Mouse (Mus musculus) cerebellum, adult 9-11 months (tissue): ENCODE measurements around the gene Mocs3.
A peak's percentile ranks its signal among the peaks of the same experiment; 100 is the strongest.

Source experiments
- DNase-seq: peaks from one replicate; pipeline ENCODE4 v3.0.0; 2022

Gene Mocs3

DNA sequence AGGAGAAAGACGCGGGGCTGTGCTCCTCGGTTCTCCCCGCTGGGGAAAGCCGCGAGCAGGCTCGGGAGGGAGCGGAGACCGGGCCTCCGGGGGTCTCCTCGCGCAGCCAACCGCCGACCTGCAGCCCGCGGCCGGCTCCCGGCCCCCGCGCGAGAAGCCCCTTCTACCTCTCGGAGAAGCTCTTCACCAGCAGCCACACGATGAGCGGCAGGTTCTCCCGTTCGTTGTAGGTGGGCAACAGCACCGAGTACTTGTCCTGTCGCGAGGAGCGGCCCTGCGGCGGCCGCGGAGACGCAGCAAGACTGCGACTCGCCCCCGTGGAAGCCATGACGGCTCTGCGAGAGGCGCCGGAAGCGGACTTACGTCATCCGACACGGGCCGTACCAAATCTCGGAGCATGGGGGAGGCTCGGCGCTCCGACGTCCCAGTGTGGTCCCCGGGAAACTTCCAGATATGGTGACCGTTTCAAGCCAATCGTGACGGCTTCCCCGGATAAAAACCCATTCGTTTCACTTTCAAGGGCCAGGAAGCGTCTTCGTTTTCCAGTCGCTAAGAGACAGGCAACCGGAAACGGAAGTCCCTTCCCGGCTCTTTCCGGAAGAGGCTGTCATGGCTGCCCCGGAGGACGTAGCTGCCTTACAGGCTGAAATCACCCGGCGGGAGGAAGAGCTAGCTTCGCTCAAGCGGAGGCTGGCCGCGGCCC is at the start of gene Mocs3, which contains the start of the genes Gm20716 and Dpm1:
Gene Mocs3, plus strand, starts transcription at position 597 of the 703 bp plus-strand sequence.
Gene Gm20716, minus strand, starts transcription at position 339 of the 703 bp plus-strand sequence.
Gene Dpm1, minus strand, starts transcription at position 566 of the 703 bp plus-strand sequence.
- DNase-seq = peak; percentile 87

DNA sequence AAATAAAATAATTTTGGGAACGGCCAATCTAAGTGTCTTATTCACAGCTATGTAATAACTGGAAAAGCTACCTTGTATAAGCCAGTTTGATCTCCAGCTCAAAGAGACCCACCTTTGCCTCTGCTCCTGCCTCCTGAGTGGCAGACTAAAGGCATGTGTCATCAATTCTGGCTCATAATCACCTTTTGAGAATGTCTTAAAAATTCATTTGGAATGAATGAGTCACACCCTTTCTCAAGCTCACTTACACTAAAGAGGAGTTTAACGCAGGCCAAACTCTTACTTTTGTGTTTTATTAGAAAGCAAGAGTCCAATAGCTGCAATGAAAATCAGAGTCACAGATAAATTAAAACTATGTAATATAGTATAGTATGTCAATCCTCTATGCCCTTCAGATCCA is 38.6 kb upstream of the Mocs3 start:
- DNase-seq = no peak

DNA sequence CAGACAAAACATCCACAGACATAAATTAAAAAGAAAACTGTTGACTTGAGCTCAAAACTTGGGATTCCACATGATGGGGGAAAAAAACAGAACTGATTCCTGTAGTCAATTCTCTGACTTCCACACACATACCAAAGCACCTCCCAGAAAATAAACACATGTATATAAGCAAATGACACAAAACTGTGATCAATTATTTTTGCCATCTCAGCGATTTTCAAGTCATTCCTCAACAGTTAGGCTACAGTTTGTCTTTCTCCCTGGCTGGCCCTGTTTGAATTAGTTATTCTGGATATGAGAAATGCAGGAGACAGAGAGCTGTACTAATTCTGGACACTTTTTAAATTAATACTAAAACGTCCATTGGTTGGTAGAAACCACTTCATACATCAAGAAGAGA is 36.7 kb upstream of the Mocs3 start:
- DNase-seq = no peak

DNA sequence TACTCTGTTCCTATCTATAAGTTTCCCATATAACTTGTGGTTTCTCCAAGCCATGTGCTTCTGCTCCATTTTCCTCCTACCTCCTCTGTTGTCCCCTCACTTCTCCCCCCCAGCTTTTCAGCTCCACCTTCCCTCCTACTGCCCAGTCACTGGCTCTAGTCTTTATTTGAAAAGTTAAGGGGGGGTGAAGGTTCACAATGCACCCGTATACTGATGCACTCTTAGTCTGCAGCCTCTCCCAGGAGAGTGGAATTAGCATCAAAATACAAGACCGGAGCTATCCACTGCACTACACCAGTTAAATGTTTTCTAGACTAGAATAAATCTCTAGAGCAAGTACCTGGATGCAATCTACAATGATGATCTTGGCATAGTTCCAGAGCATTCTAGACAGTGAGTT is 34.7 kb upstream of the Mocs3 start:
- no peak for DNase-seq

DNA sequence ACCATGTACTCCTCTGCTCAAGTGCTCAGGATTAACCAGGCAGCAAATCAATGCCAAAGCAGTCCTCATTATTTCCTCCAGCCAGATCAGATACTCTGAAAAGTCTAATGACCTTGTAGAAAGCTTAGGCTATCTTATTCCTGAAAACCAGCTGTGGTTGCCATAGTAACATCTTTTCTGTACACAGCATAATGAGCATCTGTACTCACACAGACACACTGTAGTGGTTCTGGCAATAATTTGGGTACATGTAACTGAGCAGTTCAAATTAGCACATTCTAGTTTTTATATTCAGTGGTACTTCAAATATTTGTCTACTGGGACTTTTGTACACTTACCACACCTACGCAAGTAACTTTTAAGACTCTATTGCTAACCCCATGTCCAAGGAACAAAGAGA is 32.0 kb upstream of the Mocs3 start:
- no peak for DNase-seq

DNA sequence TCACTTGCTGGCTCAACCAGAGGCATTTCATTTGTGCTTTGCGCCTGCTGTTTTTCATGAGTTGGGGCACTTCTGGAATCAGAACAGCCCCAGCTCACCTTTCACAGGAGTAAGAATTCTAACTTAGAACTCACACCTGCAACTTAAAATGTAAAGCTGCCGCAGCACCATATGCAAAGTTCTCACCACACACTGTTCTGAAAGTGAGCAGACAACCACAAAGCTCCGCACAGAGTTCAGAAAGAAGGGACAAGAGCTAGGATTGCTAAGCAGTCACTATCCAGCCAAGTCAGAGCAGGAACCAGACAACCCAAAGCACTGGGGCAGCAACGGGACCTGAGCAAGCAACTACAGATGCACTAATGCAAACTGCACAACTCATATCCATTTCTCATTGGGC is 30.9 kb upstream of the Mocs3 start:
- DNase-seq = no peak

DNA sequence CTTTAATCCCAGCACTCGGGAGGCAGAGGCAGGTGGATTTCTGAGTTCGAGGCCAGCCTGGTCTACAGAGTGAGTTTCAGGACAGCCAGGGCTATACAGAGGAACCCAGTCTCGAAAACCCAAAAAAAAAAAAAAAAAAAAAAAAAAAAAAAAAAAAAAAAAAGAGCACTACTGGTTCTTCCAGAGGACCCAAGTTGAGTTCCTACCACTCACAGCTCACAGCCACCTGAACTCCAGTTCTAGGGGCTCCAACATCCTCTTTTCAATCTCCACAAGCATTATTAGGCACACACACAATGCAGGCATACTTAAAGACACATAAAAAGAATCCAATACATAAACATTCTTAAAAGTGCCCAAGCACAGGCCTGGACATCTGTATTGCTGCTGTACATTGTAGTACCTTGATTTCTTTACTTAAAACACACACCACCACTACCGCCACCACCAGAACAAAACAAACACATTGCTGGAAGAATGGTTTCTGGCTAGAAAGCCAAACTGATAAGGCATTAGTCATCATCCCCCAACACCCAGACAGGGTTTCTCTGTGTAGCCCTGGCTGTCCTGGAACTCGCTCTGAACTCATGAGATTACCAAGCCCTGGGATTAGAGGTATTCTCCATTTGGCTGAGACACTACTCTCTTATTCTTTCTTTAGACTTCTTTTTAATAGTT is 30.3 kb upstream of the Mocs3 start:
- no peak for DNase-seq

DNA sequence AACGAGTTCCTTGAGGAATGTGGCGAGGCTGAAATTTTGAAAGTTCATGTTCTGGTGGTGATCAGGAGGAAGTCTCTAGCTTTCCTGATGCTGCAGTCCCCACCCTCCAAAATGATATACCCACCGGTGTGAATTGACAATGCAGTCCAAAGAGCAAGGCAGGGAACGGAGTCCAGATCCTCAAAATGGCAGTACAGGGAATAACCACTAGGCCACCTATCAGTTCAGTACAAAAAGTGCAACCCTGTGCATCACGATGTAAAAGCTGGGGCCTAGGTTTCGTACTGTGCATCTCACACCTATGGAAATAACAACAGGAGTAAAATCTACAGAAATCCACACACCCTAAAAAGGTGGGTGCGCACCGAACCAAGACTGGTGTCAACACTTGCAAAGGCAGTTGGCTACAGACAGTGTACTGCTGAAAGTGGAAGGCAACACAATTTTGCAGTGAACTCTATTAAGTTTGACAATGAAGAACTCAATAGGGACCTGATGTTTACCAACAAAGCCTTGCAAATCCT is 25.9 kb upstream of the Mocs3 start:
- DNase-seq = peak; percentile 23

DNA sequence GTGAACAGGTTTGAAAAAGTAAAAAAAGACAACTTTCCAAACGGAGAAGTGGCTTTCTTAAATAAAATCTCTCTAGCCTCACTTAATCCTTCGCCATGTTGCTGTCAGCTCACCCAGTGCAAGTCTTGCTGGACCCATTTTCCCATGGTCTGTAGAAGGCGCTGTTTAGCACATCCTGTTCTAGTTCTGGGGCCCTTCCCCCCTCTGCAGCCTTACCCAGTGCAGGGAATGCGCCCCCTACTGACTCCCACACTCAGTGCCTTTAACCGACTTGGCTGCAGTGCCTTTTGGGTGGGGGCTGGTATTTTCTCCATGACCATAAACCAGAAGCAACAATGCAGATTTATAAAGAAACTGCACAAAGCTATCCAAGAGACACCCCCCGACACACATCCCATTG is 25.2 kb upstream of the Mocs3 start:
- peak; percentile 87 for DNase-seq

DNA sequence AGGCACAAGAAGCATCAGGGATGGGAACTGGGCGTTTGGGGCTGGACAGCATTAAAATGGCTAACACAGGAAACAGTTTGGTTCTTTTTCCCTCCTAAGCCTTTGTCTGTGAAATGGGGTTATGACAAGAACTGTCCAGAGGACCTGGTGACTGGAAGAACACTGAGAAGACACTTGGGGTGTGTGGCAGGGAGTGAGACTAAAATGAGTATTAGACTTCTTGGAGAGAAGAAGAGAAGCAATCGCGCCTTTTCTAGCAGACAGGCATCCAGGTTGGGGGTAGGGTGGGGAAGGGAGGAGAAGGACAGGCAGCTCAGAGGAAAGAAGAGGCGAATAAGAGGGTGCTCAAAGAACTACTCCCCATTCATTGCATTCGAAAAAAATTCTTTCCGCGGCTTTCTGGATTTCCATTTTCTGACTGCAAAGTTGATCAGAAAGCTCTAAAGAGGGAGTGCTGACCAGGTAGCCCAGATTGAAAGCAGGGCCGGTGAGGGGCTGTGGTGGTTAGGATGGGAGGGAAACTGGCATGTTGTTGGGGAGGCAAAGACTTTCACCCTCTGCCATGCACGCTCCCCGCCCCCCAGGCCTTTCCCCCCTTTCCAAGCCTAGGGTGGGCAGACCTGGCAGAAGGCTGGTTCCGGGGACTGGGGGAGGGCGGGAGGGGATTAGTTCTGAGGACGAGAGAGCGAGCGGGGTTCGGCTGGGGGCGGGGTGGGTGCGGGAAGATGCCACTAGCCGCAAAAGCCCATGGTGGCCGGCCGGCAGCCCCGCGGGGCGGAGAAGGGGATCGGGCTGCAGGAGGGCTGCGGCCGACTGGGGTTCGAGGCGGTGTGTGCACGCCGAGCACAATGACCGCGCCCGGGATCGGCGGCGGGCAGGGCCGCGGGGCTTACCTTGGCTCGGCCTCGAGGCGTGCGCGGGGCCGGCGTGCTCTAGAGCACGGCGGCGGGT is 24.5 kb upstream of the Mocs3 start:
- DNase-seq = peak; percentile 58

DNA sequence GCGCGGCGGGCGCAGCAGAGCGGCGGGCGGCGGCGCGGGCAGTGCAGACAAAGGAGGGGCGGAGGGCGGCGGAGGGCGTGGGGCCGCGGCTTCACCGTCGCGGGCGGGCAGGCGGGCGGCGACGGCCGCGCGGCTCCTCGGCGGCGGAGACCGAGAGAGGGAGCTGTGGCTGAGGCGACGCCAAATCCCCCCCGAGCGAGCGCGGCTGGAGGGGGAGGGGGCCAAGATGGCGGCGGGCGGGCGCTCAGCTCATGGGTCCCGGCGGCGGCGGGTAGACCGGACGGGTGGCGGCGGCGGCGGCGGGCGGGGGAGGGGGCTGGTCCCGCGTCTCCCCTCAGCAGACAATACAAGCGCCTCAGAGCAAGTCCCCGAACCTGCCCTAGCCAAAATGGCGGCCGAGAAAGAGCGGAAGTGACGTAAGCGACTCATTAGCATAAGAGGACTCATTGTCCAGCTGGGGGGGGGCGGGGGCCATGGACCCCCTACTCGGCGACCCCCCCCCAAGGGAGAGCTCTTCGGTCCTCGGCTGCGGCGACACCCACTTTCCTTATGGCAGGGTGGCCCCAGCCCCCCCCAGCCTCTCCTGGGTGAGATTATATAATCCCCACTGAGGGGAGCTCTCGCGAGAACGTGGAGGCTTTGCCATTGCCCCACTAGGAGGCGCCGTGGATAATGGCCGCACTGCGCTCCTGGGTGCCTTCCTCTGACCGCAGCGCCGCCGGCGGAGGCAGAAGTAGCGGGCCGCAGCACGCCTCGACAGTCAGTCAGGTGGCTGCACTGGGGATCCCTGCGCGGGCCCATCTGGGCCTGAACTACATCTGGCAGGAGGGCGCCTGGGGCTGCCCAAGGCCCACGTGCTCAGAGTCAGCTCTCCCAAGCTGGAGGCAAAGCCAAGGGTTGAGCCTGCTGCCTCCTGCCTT is 23.4 kb upstream of the Mocs3 start, which contains the start of gene Adnp:
Gene Adnp, minus strand, starts transcription at position 388 of the 920 bp plus-strand sequence.
- peak; percentile 93 for DNase-seq

DNA sequence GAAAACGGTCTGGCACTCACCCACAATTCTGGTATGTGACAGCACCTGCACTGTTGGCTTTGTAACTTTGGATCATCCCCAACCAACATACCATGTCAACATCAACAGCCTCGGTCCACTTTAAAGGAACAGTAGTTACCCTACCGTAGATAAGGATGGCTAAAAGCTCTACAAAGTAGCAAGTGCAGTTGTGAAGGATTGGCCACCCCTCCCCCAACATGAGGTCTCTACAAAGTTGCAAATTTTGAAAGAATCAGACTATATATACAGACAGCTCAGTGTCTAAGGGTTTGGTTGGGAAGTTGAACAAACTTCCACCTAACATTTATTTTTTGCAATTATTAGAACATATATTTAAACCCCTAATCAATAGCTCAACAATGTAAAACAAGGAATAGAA is 22.5 kb upstream of the Mocs3 start:
- DNase-seq = no peak

DNA sequence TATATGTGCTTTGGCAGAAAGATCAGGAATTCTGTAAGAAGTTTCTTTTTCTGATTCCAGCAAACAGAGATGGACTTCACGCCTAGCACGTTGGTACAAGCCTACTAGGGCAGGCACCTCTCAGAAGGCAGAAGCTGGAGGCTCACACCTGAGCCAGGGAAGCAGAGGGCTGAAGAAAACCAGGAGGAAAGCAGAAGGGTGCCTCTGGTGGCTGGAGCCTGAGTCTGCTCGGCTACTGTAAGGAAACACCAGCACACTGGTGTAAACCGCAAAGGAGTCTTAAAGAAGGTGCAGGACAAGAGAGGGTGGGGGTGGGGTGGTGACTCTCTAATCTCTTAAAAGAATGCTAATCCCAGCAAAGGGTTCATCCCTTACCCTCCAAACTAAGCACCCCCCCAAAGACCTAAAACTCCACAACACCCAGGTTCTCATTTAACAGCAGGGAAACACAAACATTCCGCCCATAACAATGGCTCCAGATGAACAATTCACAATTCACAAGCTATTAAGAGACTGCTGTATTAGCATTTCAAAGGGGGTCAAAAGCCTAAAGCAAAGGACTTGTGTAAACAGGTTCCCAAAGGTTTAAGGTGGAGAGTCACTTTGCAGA is 16.5 kb upstream of the Mocs3 start:
- DNase-seq = no peak

DNA sequence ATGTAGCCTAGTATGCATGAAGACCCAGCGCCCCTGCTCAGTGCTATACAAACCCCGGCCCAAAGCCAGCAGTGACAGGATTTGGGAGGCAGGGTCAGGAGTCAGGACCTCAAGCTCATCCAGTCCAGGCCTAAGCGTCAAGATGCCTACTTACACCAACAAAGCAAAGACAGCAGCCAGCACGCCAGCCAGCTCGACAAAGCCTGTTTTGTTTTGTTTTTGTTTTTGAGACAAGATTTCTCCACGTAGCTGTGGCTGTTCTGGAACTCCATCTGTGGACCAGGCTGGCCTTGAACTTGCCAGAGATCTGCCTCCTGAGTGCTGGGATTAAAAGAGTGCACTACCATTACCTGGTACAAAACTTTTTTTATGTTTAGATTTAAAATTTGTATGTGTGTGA is 7.1 kb upstream of the Mocs3 start:
- no peak for DNase-seq

DNA sequence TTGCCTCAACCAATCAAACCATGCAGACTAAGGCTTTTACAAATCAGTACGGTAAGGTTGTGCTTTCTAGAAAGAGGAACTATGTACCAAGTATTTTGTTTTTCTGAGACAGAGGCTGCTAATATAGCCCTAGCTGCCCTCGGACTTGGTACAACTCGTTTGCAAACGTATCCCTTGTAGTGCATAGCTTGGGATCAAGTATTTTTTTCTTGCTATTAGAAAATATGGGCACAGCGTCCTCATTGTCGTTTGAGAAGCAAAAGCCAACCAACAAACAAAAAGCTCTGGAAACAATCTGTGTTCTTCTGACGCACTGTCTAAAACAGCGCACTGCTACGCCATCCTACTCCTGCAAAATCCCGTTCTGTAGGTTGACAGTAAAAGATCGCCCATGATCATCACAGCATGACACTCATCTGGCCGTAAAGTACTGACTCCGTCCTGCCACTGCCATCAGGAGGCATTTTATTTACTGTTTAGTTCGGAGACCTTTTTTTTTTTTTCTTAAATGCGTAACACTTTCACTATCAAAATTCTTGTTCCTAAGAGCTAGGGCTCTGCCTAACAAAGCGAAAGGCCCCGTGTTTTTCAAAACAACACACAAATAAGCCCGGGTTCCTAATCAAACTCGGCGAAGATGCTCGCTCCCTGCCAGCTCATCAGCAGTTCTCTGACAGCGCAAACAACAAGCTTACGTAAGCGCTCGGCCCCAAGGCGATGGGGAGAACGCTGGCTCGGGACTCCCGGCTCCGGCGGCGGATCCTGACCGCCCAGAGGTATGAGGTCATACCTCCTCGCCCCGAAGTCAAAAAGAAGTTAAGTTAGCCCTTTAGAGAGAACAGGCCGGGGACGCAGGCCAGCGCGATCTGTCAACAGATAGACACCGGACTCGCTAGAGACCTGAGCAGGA is 1.1 kb upstream of the Mocs3 start:
- peak; percentile 58 for DNase-seq

DNA sequence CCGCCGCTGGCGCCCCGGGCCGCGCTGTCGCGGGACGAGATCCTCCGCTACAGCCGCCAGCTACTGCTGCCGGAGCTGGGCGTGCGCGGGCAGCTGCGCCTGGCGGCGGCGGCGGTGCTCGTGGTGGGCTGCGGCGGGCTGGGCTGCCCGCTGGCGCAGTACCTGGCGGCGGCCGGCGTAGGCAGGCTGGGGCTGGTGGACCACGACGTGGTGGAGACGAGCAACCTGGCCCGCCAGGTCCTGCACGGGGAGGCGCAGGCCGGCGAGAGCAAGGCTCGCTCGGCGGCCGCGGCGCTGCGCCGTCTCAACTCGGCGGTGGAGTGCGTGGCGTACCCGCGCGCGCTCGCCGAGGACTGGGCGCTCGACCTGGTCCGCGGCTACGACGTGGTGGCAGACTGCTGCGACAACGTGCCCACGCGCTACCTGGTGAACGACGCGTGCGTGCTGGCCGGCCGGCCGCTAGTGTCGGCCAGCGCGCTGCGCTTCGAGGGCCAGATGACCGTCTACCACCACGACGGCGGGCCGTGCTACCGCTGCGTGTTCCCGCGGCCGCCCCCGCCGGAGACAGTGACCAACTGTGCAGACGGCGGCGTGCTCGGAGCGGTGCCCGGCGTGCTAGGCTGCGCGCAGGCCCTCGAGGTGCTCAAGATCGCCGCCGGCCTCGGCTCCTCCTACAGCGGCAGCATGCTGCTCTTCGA is 500 bp downstream of the Mocs3 start:
- DNase-seq = peak; percentile 54

DNA sequence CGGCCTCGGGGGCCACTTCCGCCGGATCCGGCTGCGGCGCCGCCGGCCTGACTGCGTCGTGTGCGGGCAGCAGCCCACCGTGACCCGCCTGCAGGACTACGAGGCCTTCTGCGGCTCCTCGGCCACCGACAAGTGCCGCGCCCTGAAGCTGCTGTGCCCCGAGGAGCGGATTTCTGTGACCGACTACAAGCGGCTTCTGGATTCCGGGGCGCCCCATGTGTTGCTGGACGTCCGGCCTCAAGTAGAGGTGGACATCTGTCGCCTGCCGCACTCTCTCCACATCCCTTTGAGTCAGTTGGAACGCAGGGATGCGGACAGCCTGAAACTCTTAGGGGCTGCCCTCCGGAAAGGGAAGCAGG is 1.0 kb downstream of the Mocs3 start:
- peak; percentile 32 for DNase-seq

DNA sequence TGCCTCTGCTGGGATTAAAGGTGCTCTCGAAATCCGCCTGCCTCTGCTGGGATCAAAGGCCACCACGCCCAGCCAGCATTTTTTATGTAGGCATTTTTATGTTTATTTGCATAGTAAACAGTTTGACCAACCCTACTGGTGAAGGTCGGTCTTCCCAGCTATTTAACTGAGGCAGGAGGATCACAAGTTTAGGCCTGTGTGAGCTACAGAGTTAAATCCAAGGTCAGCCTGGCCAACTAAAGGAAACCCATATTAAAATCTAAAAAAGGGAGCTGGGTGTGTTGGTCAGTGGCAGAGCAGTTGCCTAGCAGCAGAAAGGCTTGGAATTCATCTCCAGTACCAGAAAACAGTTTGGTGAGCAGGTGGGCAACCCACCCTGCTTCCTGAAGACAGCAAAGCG is 2.9 kb downstream of the Mocs3 start:
- DNase-seq = no peak

DNA sequence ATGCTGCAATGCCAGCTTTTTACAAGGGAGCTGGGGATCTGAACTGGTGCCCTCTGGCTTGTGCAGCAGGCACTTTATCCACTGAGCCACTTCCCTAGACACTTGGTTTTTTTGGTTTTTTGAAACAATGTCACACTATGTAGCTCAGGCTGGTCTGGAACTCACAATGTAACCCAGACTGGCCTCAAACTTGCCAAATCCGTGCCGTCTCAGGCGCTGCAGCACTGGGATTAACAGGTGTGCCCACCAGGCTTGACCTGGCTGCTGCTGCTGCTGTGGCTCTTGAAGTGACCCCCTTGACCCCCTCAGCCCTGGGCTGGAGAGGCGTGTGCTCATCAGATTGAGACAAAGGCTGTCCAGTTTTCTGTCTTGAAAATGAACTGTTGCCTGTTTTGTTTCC is 7.9 kb downstream of the Mocs3 start:
- DNase-seq = no peak

DNA sequence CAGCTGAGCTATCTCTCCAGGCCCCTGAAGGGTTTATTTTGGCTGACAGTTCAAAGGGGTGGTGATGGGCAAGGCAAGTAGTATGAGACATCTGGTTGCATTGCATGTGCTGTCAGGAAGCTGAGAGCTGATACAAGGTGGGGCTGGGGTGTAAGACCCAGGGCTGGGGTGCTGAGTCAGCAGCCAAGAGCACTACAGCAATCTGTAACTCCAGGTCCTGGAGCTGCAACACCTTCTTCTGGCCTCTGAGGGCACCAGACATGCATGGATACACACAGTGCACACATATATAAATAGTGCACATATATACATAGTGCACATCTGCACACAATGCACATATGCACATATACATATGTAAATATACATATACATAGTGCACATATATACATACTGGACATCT is 12.4 kb downstream of the Mocs3 start:
- no peak for DNase-seq
